Mouse (Mus musculus) megakaryocyte, embryonic 14.5 days (primary cell): ENCODE data around the gene Cck.

Source experiments
- FLI1 ChIP-seq: IDR thresholded peaks from 2 replicates; pipeline ENCODE4 v1.6.1; 2012; ENCODE audit warnings: low read length, inconsistent platforms, mixed read lengths
- GATA1 ChIP-seq: IDR thresholded peaks from 3 replicates; pipeline ENCODE4 v1.6.1; 2012; ENCODE audit warnings: mixed read lengths, low read length, inconsistent platforms, borderline replicate concordance

GRCm38 (mm10) chr9:121444367-121444707 is 51.2 kb downstream of the Cck start:
- TF ChIP-seq GATA1 = no peak
- no peak for TF ChIP-seq FLI1
